Mouse (Mus musculus): ENCODE results near the gene Rad9a.

Rad9a gene

GRCm38 (mm10) chr19:4218293-4218692 is 16.8 kb upstream of the Rad9a start:
- DNase-seq (ENCODE audit: low spot score in 2 of 2): no peak

- DNase-seq (ENCODE audit: low spot score in 2 of 2): no peak
Observed at GRCm38 (mm10) chr19:4217855-4218254, 16.4 kb upstream of the Rad9a start.

GRCm38 (mm10) chr19:4217140-4217539 is 15.7 kb upstream of the Rad9a start:
- no peak for DNase-seq (ENCODE audit: low spot score in 2 of 2)

DNA sequence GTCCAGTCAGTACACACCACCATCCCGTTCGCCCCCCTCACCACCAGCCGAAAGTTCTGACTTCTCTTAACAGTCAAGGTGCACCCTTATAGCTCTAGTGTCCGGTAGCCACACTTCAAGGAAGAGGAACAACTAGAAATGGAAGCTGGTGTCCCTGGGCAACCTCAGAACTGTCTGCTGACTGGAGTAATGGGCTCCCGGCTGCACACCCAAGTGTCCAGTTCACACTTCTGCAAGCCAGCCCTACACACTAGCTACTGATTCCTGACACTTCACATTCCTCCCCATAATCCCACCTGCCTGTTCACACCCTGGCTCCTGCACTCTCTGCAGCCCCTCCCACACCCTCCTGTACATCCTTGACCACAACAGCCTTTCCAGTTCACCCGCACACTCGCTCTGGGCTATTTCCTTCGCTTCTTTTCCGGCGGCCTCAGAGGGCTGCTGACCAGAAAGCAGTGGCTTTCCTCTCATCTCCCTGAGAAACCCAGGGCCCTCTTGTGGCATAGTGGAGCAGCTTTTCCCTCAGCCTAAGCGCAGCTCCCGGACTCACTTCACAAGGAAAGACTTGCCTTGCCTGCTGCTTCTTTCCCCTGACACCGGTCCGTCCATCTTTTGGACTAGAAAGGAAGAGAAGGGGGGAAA is 14.7 kb upstream of the Rad9a start:
- DNase-seq (ENCODE audit: low spot score in 2 of 2): no peak

- no peak for DNase-seq (ENCODE audit: low spot score in 2 of 2)
Observed at GRCm38 (mm10) chr19:4215451-4215840, 14.0 kb upstream of the Rad9a start.

GRCm38 (mm10) chr19:4214771-4215450 is 13.4 kb upstream of the Rad9a start:
- no peak for DNase-seq (ENCODE audit: low spot score in 2 of 2)

DNA sequence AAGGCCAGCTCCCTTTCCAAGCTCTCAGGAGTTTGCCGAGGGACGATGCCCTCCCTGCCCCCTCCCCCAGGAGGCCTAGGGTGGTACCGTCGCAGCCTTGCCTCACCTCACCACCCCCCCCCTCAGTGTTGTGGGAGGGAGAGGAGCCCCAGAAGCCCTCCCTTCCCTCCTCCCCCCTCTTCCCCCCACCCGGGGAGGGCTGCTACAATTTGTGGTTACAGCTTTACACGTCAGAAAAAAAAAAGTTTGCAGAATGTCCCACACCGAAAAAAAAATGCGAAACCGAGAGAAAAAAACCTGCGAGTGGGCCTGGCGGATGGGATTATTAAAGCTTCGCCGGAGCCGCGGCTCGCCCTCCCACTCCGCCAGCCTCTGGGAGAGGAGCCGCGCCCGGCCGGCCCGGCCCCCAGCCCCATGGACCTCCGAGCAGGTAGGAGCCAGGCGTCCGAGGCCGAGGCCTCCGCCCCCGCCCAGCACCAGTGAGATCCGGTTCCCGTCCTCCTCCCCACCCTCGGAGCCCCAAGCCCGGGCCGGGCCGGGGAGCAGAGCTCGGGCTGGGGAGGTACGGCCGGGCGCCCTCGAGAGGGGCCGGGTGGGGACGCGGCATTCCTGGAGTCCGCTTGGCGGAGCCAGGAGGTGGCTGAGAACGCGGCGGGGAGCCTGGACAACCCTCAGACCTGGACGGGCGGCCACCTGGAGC is 12.8 kb upstream of the Rad9a start, which contains the start of the genes Clcf1 and AC109138.7:
Gene Clcf1 (plus strand): TSS at position 168 of the 700 bp plus-strand sequence.
Gene AC109138.7 (plus strand): TSS at position 287 of the 700 bp plus-strand sequence.
- no peak for DNase-seq (ENCODE audit: low spot score in 2 of 2)

- no peak for DNase-seq (ENCODE audit: low spot score in 2 of 2)
Observed at GRCm38 (mm10) chr19:4213524-4213974, 12.1 kb upstream of the Rad9a start.

DNA sequence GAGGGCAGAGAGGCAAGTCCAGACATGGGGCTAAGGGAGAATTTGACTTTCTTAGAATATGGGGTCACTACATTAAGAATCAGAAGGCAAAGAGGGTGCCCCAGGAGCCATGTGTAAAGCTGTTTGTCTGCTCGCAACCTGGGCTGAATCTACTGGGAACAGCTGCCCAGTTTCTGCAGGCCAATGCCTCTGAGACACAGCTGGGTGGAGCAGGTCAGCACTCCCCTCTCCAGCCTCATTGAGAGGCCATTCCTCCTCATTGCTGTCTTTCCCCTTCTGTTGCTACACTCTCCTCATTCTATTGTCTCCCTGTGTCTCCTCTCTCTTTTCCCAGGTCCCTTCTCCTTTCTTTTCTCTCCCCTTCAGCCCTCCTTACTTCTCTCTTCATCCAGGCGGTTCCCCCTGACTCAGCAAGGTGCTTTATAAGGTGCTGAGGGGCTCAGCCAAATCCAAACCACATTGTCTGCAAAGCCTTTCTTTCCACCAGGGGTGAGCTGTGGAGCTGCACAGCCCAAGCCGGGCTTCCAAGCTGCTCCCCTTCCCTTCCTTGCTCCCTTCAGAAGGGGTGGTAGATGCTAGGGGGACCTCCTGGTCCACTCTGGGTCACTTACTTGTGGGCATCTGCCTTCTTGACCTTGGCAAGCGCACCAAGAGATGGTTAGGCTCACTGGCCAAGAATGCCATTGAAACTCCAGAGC is 10.6 kb upstream of the Rad9a start:
- no peak for DNase-seq (ENCODE audit: low spot score in 2 of 2)

DNA sequence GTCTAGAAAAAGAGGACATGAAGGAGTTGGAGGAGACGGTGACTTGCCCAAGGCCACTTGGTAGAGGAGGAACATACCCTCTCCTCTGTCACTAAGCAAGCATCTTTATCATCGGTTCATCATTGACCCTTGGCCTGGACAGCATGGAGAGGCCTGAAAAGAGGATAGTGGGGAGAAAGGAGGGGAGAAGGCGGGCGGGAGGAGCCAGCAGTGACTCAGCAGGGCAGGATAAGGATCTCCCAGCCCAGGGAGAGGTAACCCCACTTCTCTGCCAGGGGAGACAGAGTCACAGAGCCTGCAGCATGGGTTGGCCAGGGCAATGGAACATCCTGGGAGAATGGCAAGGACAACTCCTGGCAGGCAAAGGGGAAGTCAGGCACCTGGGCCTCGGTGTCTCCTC is 7.1 kb upstream of the Rad9a start:
- no peak for DNase-seq (ENCODE audit: low spot score in 2 of 2)

DNA sequence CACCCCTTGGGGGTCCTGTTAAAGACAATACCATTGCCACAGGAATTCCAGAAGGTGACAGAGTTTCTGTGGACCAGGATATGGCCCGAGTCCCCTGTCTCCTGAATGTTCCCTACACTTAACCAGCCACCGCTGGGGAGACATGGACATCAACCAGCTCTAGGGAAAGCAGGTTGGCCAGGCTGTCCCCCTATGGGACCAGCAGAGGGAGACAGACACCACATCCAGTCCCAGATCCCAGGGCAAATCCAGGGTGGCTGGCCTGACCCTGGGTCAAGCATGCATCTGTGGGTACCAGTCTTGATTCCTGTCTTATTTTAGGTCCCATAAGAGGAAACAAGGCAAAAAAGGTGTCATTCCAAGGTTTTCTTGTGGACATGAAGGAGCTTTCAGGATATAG is 5.5 kb upstream of the Rad9a start:
- peak; percentile 72 to 78 for DNase-seq (ENCODE audit: low spot score in 2 of 2)

DNA sequence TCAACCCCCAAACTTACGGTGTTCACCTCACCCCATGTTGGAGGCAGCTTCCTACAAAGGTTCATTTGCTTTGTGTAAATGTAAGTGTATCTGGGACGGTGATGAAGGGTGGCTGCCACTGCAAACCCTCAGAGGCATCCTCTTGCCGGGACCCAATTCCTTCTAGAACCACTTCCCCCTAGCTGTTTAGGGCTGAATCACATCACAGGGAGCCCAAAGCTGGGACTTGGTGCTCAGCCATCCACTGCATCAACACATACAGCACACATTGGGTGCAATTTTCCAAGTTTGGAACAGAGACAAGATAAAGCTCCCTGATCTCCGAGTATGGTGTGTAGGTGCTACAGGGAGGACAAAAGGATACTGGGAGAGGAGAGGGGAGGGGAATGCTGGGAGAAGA is 3.4 kb upstream of the Rad9a start:
- DNase-seq (ENCODE audit: low spot score in 2 of 2): no peak

DNA sequence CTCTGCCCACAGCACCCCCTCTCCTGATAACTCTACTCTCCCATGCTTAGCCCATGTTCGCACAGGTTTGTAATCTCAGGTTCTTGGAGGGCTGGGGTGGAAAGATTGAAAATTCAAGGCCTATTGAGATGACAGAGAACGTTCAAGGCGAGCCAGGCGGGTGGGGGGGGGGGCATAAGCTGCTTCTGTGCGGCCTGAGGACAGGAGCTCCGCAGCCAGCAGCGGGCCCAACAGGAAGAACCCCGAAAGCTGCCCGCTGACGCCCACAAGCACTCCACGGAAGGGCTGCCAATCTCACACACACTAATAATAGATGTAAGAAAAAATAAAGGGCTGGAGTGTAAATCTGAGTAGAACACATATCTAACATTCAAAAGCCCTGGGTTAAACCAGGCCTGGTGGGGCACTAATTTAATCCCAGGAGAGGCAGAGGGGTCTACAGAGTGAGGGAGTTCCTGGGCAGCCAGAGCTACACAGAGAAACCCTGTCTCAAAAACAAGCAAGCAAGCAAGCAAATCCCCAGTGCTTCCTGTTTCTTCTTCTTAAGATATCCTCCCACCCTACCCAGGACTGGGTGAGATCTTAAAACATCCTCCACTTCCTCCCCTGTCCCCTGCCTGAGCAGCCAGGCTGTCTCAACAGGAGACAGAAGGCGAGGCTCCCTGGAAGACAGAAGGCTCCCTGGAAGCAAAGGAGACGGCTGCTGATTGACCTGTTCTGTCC is 2.3 kb upstream of the Rad9a start:
- no peak for DNase-seq (ENCODE audit: low spot score in 2 of 2)

DNA sequence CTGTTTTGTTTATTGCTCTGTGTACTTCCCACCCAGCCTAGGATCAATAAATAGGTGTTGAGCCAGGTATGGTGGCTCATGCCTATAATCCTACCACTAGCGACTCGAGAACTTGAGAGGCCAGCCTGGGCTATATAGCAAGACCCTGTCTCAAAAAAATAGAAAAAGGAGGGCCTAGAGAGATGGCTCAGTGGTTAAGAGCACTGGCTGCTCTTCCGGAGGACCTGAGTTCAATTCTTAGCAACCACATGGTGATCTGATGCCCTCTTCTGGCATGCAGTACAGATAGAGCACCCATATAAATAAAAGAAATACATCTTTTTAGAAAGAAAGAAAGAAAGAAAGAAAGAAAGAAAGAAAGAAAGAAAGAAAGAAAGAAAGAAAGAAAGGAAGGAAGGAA is 1.7 kb upstream of the Rad9a start:
- DNase-seq (ENCODE audit: low spot score in 2 of 2): no peak

GRCm38 (mm10) chr19:4202149-4202548 is 687 bp upstream of the Rad9a start:
- DNase-seq (ENCODE audit: low spot score in 2 of 2): no peak

DNA sequence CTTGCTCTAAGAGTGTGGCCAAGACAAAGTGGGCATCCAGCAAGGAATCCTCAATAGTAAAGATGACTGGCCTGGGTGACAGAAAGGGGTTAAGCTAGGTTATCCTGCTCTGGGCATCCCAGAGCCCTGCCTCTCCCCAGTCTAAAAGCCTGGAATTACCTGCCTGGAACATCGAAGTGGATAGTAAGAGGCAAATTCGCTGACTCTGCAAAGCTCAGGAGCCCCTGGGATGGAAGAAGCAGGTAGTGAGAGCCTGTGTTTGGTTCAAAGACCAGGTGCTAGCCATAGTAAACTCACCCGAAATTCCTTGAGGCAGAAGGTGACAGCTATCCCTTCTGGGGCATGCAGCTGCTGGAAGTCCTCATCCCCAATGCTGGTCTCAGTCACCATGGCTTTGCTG is 4.3 kb downstream of the Rad9a start:
- no peak for DNase-seq (ENCODE audit: low spot score in 2 of 2)

GRCm38 (mm10) chr19:4196548-4196947 is 4.9 kb downstream of the Rad9a start:
- DNase-seq (ENCODE audit: low spot score in 2 of 2): peak in 1 of 2 experiments; percentile 48

DNA sequence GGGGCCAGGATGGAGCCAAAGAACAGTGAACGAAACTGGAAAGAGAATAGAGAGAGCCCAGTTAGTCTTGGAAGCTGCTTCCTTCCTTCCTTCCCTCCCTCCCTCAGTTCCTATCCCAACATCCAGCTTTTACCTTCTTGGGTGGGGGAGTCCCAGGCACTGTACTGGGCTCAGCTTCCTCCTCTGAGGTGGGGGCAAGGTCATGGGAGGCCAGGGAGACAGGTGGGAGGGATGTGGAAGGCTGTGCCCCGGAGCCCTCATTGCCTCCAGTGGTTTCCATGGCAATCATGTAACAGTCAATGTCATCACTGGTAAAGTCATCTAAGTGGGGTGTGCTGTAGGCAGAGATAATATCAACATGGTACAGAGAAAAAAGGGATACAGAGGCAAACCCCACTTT is 5.4 kb downstream of the Rad9a start:
- no peak for DNase-seq (ENCODE audit: low spot score in 2 of 2)

DNA sequence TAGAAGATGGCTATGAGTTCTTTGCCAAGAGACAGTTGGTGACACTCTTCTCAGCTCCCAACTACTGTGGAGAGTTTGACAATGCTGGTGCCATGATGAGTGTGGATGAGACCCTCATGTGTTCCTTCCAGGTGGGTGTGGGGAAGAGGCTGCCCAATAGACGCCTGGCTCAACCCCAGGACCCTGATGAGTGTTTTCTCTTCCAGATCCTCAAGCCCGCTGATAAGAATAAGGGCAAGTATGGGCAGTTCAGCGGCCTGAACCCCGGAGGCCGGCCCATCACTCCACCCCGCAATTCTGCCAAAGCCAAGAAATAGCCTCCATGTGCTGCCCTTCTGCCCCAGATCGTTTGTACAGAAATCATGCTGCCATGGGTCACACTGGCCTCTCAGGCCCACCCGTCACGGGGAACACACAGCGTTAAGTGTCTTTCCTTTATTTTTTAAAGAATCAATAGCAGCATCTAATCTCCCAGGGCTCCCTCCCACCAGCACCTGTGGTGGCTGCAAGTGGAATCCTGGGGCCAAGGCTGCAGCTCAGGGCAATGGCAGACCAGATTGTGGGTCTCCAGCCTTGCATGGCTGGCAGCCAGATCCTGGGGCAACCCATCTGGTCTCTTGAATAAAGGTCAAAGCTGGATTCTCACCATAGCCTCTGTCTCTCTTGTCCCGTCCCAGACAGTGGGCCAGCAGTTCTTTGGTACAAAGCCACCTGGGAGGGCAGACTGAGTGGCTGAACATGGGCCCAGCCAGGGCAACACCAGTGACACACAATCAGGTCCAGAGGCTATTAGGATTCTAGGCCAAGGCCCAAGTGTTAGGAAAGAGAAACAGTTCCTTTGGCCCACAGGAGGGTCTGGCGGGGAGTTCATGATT is 6.4 kb downstream of the Rad9a start:
- DNase-seq (ENCODE audit: low spot score in 2 of 2): no peak

GRCm38 (mm10) chr19:4194021-4194724 is 7.3 kb downstream of the Rad9a start:
- DNase-seq (ENCODE audit: low spot score in 2 of 2): no peak
